Mouse (Mus musculus) CH12F3 (cell line): ENCODE measurements at regions not wholly inside any gene's neighbourhood (a gene's known extent, or its start where the extent isn't known, plus 50 kb on each side); places are given as distances from the start of the nearest gene placed in this dataset.

Experiments used
- in situ Hi-C: fragments of 300-500 bp; cut with MboI; formaldehyde crosslinking; loops from 2 replicates; pipeline ENCODE4 v1.14.3; 2020; ENCODE audit warnings: low sequenced_read_pairs

GRCm38 (mm10) chr13:44277952-44278351 is 451.3 kb upstream of the Jarid2 start:
- in situ Hi-C loops, result no loop called here

- in situ Hi-C loops, result no loop called here
Observed at GRCm38 (mm10) chr13:44279036-44279435, 450.2 kb upstream of the Jarid2 start.

GRCm38 (mm10) chr13:44280296-44280695 is 449.0 kb upstream of the Jarid2 start:
- in situ Hi-C loops, result no loop called here

- in situ Hi-C loops, result no loop called here
Observed at GRCm38 (mm10) chr13:44281796-44282195, 447.5 kb upstream of the Jarid2 start.

- in situ Hi-C loops, result no loop called here
Observed at GRCm38 (mm10) chr13:44282306-44282705, 447.0 kb upstream of the Jarid2 start.

- in situ Hi-C loops, result no loop called here
Observed at GRCm38 (mm10) chr13:44282731-44283571, 446.3 kb upstream of the Jarid2 start.

GRCm38 (mm10) chr13:44285881-44286280 is 443.4 kb upstream of the Jarid2 start:
- in situ Hi-C loops, result no loop called here

GRCm38 (mm10) chr13:44290199-44290598 is 439.1 kb upstream of the Jarid2 start:
- in situ Hi-C loops, result loop anchor here (10.0 kb wide), 1 partner anchor 415 kb away; no protein-coding TSS in a partner anchor

- in situ Hi-C loops, result loop anchor here (10.0 kb wide), 1 partner anchor 418 kb away; no protein-coding TSS in a partner anchor
Observed at GRCm38 (mm10) chr13:44292476-44293056, 436.7 kb upstream of the Jarid2 start.

- in situ Hi-C loops, result loop anchor here (10.0 kb wide), 1 partner anchor 419 kb away; no protein-coding TSS in a partner anchor
Observed at GRCm38 (mm10) chr13:44293736-44294416, 435.4 kb upstream of the Jarid2 start.

- in situ Hi-C loops, result loop anchor here (10.0 kb wide), 1 partner anchor 421 kb away; no protein-coding TSS in a partner anchor
Observed at GRCm38 (mm10) chr13:44295621-44296020, 433.7 kb upstream of the Jarid2 start.

- in situ Hi-C loops, result no loop called here
Observed at GRCm38 (mm10) chr13:44300611-44301010, 428.7 kb upstream of the Jarid2 start.

- in situ Hi-C loops, result no loop called here
Observed at GRCm38 (mm10) chr13:44301215-44301614, 428.1 kb upstream of the Jarid2 start.

GRCm38 (mm10) chr13:44301936-44302335 is 427.3 kb upstream of the Jarid2 start:
- in situ Hi-C loops, result no loop called here

GRCm38 (mm10) chr13:44305134-44305991 is 423.9 kb upstream of the Jarid2 start:
- in situ Hi-C loops, result no loop called here

GRCm38 (mm10) chr13:44306275-44307050 is 422.8 kb upstream of the Jarid2 start:
- in situ Hi-C loops, result no loop called here

- in situ Hi-C loops, result no loop called here
Observed at GRCm38 (mm10) chr13:44308227-44308626, 421.0 kb upstream of the Jarid2 start.

GRCm38 (mm10) chr13:44312237-44312636 is 417.0 kb upstream of the Jarid2 start:
- in situ Hi-C loops, result no loop called here

- in situ Hi-C loops, result no loop called here
Observed at GRCm38 (mm10) chr13:44316747-44317446, 412.4 kb upstream of the Jarid2 start.
